Mouse (Mus musculus): ENCODE results near the gene Gramd4.

- TF ChIP-seq CTCF (IDR thresholded peaks at IDR 0.05; ENCODE audit: low read depth, low read length) (no peak), GATA1 (IDR thresholded peaks at IDR 0.05; ENCODE audit: borderline replicate concordance, low read length) (no peak), TAL1 (conservative IDR thresholded peaks at IDR 0.05; ENCODE audit: low read depth, low read length) (no peak), POLR2AphosphoS5 (IDR thresholded peaks at IDR 0.05; ENCODE audit: insufficient replicate concordance, low read depth, low read length) (no peak)
Observed at GRCm38 (mm10) chr15:86105751-86106150, 48.3 kb downstream of the Gramd4 start.

Measured in G1E (cell line).